Comparison of ENCODE assay signal across 25 mouse cellular contexts in genomic region chr3:106565876-106566275, GRCm38 (mm10).
"Had no signal": no experiment of that assay in that cellular context is flagged by ENCODE, and none has a peak within 500 bp of the region (broad histone marks: within the 10 kb centered on the region; RNA-seq: fewer than 3 reads in every experiment).

No protein-coding gene starts in this region.

- H3K4me3 ChIP-seq: gastrocnemius, adult 2 months; heart, embryonic 10.5 days; heart, embryonic 12.5 days; hindbrain, embryonic 10.5 days; hindbrain, embryonic 12.5 days; intestine, embryonic 15.5 days; kidney, embryonic 15.5 days; layer of hippocampus, adult 2 months; left cerebral cortex, adult 2 months; limb, embryonic 10.5 days; limb, embryonic 12.5 days; liver, embryonic 13.5 days; liver, embryonic 15.5 days had no signal

- H3K4me2 ChIP-seq: heart, embryonic 12.5 days; hindbrain, embryonic 12.5 days; hindbrain, embryonic 14.5 days; intestine, embryonic 15.5 days; kidney, embryonic 15.5 days; limb, embryonic 12.5 days; liver, embryonic 13.5 days; liver, embryonic 15.5 days had no signal

- ATAC-seq: forebrain, embryonic 16.5 days; hindbrain, embryonic 16.5 days; inflammation-experienced regulatory T-cells, adult 6 months; intestine, embryonic 15.5 days; intestine, postnatal 0 days had no signal

- H3K36me3 ChIP-seq: intestine, embryonic 15.5 days had no signal

- H3K27ac ChIP-seq: gastrocnemius, adult 2 months; heart, embryonic 10.5 days; hindbrain, embryonic 10.5 days; hindbrain, embryonic 12.5 days; hindbrain, embryonic 14.5 days; intestine, embryonic 15.5 days; kidney, embryonic 15.5 days; layer of hippocampus, adult 2 months; left cerebral cortex, adult 2 months; limb, embryonic 10.5 days; limb, embryonic 12.5 days; liver, embryonic 13.5 days; liver, embryonic 15.5 days had no signal

- H3K4me1 ChIP-seq: heart, embryonic 10.5 days; heart, embryonic 12.5 days; hindbrain, embryonic 10.5 days; hindbrain, embryonic 12.5 days; intestine, embryonic 15.5 days; kidney, embryonic 15.5 days; limb, embryonic 10.5 days; limb, embryonic 12.5 days; liver, embryonic 13.5 days; liver, embryonic 15.5 days had no signal

- H3K27me3 ChIP-seq: heart, embryonic 12.5 days; hindbrain, embryonic 12.5 days; intestine, embryonic 15.5 days; kidney, embryonic 15.5 days; limb, embryonic 12.5 days; liver, embryonic 13.5 days; liver, embryonic 15.5 days had no signal

- H3K9ac ChIP-seq: heart, embryonic 12.5 days; hindbrain, embryonic 12.5 days; hindbrain, embryonic 14.5 days; intestine, embryonic 15.5 days; kidney, embryonic 15.5 days; limb, embryonic 12.5 days; liver, embryonic 13.5 days; liver, embryonic 15.5 days had no signal

- DNase-seq: gastrocnemius, adult 2 months; gastrocnemius, postnatal 10 days; gastrocnemius, postnatal 25 days; heart, adult 18-20 months; heart, postnatal 10 days; heart, postnatal 4 days; kidney, adult 18-20 months; kidney, postnatal 10 days; liver, embryonic 13.5 days had no signal

- H3K9me3 ChIP-seq: heart, embryonic 10.5 days; heart, embryonic 12.5 days; hindbrain, embryonic 10.5 days; hindbrain, embryonic 12.5 days; intestine, embryonic 15.5 days; kidney, embryonic 15.5 days; limb, embryonic 10.5 days; limb, embryonic 12.5 days; liver, embryonic 13.5 days; liver, embryonic 15.5 days had no signal
